Mouse (Mus musculus) CH12.LX (cell line): ENCODE measurements around the gene Calhm2.
A peak's percentile ranks its signal among the peaks of the same experiment; 100 is the strongest.

Source experiments
- CHD2 ChIP-seq: IDR thresholded peaks from 2 replicates; pipeline ENCODE4 v1.6.1; 2011; ENCODE audit warnings: low read length, improper control_type of control experiment
- CTCF ChIP-seq, 2 experiments: IDR thresholded peaks in 1 of 2; conservative IDR thresholded peaks in 1 of 2; 2 replicates each; pipeline ENCODE4 v1.5.1; 2011 to 2012; ENCODE audit warnings: low read depth in 2 of 2, low read length in 2 of 2, improper control_type of control experiment in 1 of 2, inconsistent platforms in 1 of 2, mild to moderate bottlenecking in 1 of 2, moderate library complexity in 1 of 2
- MAFK ChIP-seq: IDR thresholded peaks from 2 replicates; pipeline ENCODE4 v1.6.1; 2011; ENCODE audit warnings: low read length, improper control_type of control experiment; ENCODE audit not compliant: insufficient replicate concordance
- ZMIZ1 ChIP-seq: IDR thresholded peaks from 2 replicates; pipeline ENCODE4 v1.6.1; 2012; ENCODE audit warnings: low read depth, mild to moderate bottlenecking, inconsistent platforms, low read length, improper control_type of control experiment

- TF ChIP-seq CHD2 (no peak), CTCF (conservative IDR thresholded peaks at IDR 0.05 in 1 of 2, IDR thresholded peaks at IDR 0.05 in 1 of 2; ENCODE audit: low read depth in 2 of 2, low read length in 2 of 2) (peak; percentile 95 to 98), ZMIZ1 (no peak), MAFK (no peak)
These were observed 17.0 kb downstream of the Calhm2 start for GRCm38 (mm10) chr19:47121054-47121453.
